Mouse (Mus musculus) liver, embryonic 14 days (tissue): ENCODE measurements around the gene Mkrn2os. TPM values are rescaled to one million over a fixed set of nuclear protein-coding genes. Genes with fewer than 3 reads are reported as not detected.

ENCODE experiments used
- polyA plus RNA-seq: library from polyadenylated mRNA; depleted of rRNA; stranded (reverse); fragments of >200 nt; gene quantifications from 2 replicates; pipeline ENCODE4 v1.2.3, GENCODE M21; 2012; rRNA removed

Gene Mkrn2os
- polyA plus RNA-seq = 5.5 and 5.6 TPM in 2 replicates

DNA sequence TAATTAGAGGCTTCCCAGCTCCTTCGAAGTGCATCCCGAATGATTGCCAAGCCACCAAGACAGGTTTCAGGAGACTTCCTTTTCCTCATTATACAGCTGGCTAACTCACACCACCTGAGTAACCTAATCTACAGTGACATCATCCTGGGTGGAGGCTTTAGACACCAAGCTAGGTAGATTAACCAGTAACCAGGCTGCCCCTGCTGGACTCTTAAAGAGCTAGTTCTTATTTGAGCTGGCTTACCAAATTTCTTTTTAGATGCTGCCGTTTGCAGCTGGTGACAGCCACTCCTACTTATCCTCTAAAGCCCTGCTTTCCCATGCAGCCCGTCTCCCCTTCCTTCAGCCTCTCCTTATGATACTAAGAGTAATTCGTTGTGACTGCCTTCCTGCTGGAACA is at the start of gene Mkrn2os:
Mkrn2os (minus strand) TSS at position 119 of the 400 bp plus-strand sequence.

DNA sequence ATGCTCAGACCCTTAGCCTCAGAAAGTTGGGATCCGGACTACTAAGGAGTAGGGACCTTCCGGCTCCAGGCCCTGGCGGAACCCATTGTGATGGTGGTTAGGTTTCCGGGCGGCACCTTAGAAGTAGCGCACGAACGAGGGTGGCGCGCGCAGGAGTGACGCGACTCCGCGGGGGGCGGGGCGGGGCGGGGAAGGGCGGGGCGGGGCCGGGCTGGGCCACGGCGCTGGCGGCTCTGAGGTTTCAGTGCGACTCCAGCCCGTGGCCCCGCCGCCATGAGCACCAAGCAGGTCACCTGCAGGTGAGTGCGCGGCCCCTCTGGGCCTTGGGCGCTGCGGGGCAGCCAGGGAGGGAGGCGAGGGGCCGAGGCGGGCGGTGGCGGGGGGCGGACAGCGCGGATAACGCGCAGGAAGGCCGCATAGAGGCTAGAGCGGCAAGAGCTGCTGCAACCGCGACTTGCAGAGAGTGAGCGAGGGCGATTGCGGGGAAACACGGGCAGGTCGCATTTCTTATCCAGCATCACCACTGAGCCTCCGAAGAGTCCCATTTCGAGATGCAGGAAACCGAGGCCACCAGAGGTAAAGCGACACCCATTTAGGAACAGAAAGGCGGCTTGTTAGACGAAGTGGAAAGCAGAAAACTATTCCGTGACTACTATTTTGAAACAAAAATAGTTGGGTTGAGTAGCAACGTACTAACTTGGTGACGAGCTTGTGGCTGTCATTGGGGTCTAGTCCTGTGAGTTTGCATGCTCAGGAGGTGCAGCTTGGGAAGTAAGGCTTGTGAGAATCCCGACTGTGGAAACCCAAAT is 9.5 kb upstream of the Mkrn2os start, which contains the start of gene Mkrn2:
Mkrn2 (plus strand) TSS at position 188 of the 809 bp plus-strand sequence.

DNA sequence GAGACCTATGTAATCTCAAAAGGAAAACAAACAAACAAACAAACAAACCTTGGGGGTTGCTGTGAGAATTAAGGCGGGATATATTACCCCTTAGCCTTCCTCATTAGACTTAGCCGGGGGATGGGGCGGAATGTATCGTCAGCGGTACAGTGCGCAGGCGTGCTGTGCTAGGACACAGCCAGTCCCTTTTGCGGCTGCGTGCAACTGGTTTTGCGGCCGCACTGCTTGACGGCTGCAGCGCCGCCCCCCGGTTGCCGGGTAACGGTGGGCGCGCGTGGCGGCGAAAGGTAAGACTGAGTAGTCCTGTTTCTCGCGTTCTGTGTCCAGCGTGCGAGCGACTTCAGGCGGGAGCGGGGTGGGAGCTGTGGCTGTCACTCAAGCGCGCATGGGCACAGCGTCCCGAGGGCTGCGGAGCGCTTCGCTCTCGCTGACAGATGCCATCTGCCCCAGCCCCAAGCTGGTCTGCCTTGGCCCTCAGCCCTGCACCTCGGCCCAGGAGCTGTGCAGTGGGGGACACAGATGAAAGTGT is 47.9 kb downstream of the Mkrn2os start, which contains the start of gene Tsen2:
Tsen2 (plus strand) TSS at position 223 of the 529 bp plus-strand sequence.

Other genes with a start within 250 kb of the Mkrn2os start
- 0.63 and 0.81 TPM in 2 replicates for gene Pparg, start 231.6 kb downstream of the Mkrn2os start, polyA plus RNA-seq
- gene Tsen2, start 47.9 kb downstream of the Mkrn2os start, polyA plus RNA-seq = 4.4 and 4.8 TPM in 2 replicates
- 7.1 and 7.4 TPM in 2 replicates for gene Mkrn2, start 9.3 kb upstream of the Mkrn2os start, polyA plus RNA-seq
- 40.0 and 45.1 TPM in 2 replicates for gene Raf1, start 84.1 kb upstream of the Mkrn2os start, polyA plus RNA-seq
- gene Tmem40, start 169.8 kb upstream of the Mkrn2os start, polyA plus RNA-seq = 18.6 and 18.9 TPM in 2 replicates
- gene Cand2, start 182.0 kb upstream of the Mkrn2os start, polyA plus RNA-seq = 2.2 and 2.5 TPM in 2 replicates
- gene Rpl32, start 216.2 kb upstream of the Mkrn2os start, polyA plus RNA-seq = 2,015 and 2,031 TPM in 2 replicates
- 0.05 and 0.08 TPM in 2 replicates for gene Efcab12, start 245.8 kb upstream of the Mkrn2os start, polyA plus RNA-seq